Mouse (Mus musculus) central nervous system, embryonic 14 days (tissue): ENCODE measurements around the gene Tram1l1. TPM values are rescaled to one million over a fixed set of nuclear protein-coding genes. Genes with fewer than 3 reads are reported as not detected.

Experiments used
- polyA plus RNA-seq: library from polyadenylated mRNA; depleted of rRNA; stranded (reverse); fragments of >200 nt; gene quantifications from 2 replicates; pipeline ENCODE4 v1.2.3, GENCODE M21; 2012; rRNA removed

Tram1l1 gene
- polyA plus RNA-seq = 24.4 and 24.9 TPM in 2 replicates

DNA sequence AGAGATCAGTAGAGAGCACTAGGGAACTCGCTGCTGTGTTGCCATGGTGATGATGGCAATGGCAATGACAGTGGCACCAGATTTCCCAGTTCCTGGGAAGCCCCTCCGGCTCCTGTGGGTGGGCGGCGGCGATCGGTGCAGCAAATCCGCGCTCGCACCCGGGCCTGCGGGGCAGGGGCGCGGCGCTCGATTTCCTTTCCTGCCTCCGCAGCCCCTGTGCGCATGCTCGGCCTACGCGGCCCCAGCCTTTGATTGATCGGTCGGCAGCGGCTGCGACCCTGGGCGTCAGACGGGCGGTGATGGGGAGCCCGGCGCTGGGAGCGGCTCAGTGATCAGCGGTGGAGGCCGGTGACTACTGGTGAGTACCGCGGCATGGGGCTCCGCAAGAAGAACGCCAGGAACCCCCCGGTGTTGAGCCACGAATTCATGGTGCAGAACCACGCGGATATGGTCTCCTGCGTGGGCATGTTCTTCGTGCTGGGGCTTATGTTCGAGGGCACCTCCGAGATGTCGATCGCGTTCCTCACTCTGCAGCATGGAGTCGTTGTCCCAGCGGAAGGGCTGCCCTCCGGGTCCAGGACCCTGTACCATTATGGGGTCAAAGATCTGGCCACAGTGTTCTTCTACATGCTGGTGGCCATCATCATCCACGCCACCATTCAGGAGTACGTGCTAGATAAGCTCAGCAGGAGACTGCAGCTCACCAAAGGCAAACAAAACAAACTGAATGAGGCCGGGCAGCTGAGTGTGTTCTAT is at the start of gene Tram1l1:
Gene Tram1l1, plus strand, starts transcription at position 35 of the 756 bp plus-strand sequence.

Other genes with a start within 250 kb of the Tram1l1 start
- not detected in 2 replicates for gene 1700006A11Rik, start 105.2 kb downstream of the Tram1l1 start, polyA plus RNA-seq